Mouse (Mus musculus) brain, adult 2 months (tissue): ENCODE data around the gene Stkld1.

Source experiments
- DNase-seq: peaks from one replicate; pipeline ENCODE4 v3.0.0; 2011; ENCODE audit warnings: low read depth, low spot score

Gene Stkld1

GRCm38 (mm10) chr2:26963923-26964723 is 30.3 kb downstream of the Stkld1 start, which contains the start of gene Rexo4:
Gene Rexo4 (minus strand): TSS chr2:26964386.
- DNase-seq, result peak; percentile 99

- no peak for DNase-seq
These were observed 31.0 kb downstream of the Stkld1 start for GRCm38 (mm10) chr2:26964724-26965370.

GRCm38 (mm10) chr2:26967262-26967661 is 33.4 kb downstream of the Stkld1 start:
- DNase-seq, result no peak

GRCm38 (mm10) chr2:26973116-26973515 is 39.3 kb downstream of the Stkld1 start, which contains the start of gene Adamts13:
Gene Adamts13 (plus strand): TSS chr2:26973416.
- no peak for DNase-seq

- no peak for DNase-seq
These were observed 40.1 kb downstream of the Stkld1 start for GRCm38 (mm10) chr2:26973960-26974359.

- DNase-seq, result no peak
These were observed 46.5 kb downstream of the Stkld1 start for GRCm38 (mm10) chr2:26980361-26980760.

- no peak for DNase-seq
These were observed 50.3 kb downstream of the Stkld1 start for GRCm38 (mm10) chr2:26984179-26984578.

- DNase-seq, result no peak
These were observed 50.8 kb downstream of the Stkld1 start for GRCm38 (mm10) chr2:26984640-26985039.

- no peak for DNase-seq
These were observed 60.1 kb downstream of the Stkld1 start for GRCm38 (mm10) chr2:26993936-26994335.

- no peak for DNase-seq
These were observed 63.7 kb downstream of the Stkld1 start for GRCm38 (mm10) chr2:26997498-26997897.

GRCm38 (mm10) chr2:26997993-26998392 is 64.1 kb downstream of the Stkld1 start:
- DNase-seq, result no peak
